Mouse (Mus musculus): ENCODE results near the gene Il17a.
"Not testable (repeated sequence)": the region's sequence is repeated elsewhere in the genome, so short reads cannot be mapped to it uniquely, and the experiment has no call there.

Gene Il17a

DNA sequence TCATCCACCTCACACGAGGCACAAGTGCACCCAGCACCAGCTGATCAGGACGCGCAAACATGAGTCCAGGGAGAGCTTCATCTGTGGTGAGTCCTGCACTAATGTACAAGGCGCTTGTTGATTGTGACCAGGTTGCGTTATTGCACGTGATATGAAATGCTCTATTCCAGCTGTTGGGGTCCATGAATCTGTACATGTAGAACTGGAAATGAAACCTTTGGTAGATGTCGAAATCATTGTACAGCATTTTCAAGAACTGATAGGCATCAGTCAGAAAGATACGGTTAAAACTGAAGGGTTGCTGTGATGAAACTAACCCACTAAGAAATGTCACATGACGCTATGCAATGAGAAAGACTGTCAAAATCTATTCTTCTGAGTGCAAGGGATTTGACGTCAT, at the start of gene Il17a:
Gene Il17a (plus strand): TSS at position 3 of the 400 bp plus-strand sequence.
- DNase-seq (ENCODE audit: low read depth, low spot score): no peak

DNA sequence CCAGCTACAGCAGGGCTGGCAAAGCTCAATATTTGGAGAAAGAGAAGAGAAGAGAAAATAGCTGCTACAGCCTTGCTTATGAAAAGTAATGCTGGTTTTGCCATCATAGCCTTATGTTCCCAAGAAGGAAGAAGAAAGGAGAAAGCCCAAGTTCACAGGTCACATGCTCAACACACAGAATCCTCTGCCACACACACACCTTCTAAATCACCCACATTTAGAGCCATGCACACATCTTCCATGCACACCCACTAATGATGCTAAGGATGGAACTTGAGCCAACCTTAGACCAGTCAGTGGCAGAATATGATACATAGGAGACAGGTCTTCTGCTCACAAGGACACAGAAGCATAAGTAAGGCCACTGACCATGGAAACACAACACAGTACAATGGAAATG, 47.9 kb upstream of the Il17a start:
- no peak for DNase-seq (ENCODE audit: low read depth, low spot score)

DNA sequence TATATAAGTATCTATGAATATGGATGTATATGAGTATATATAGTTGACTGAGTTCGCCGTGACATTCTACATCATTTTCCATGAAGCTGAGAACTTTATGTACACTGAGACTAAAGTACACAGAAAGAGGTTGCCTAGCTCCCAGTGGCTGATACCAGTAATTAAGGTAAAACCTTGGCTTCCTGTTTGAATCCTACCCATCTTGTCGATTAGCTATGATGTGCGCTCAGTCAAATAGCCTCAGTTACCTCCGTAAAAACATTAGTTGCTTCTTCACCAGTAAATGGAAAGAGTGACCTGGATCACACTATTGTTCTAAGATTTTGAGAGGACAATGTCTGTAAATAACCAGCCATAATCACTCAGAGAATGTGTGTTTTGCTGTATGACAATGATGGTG, 47.3 kb upstream of the Il17a start:
- no peak for DNase-seq (ENCODE audit: low read depth, low spot score)

DNA sequence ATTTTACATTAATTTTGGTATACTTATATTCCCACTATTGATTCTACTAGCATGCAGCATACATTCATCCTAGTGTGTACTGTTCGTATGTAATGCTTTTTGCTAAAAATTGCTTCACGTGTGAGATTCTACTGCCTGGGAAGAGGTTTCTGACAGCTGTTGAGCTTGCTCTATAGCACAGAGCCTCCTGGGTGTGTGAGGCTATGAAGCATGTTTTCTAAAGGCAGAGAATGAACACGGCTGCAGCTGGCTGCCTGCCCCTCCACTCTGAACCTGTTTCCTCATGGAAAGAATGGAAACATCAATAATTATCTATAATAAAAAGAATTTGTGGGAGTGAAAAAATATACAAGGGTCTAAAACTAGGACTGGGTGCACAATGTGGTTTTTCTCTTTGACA, 46.9 kb upstream of the Il17a start:
- DNase-seq (ENCODE audit: low read depth, low spot score): no peak

DNA sequence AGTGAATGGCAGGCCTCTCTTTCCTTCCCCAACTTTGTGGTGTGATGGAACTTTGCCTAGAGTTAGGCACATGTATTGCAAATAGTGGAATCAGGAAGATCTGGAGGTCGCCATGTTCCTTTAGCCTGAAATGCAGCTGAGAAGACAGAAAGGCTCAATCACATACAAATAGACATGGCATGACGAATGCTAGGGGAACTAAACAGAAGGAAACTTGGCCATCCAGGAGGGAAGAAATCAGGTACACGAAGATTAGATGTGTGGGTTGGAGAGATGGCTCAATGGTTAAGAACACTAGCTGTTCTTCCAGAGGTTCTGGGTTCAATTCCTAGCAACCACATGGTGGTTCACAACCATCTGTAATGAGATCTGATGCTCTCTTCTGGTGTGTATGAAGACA, 46.3 kb upstream of the Il17a start:
- no peak for DNase-seq (ENCODE audit: low read depth, low spot score)

DNA sequence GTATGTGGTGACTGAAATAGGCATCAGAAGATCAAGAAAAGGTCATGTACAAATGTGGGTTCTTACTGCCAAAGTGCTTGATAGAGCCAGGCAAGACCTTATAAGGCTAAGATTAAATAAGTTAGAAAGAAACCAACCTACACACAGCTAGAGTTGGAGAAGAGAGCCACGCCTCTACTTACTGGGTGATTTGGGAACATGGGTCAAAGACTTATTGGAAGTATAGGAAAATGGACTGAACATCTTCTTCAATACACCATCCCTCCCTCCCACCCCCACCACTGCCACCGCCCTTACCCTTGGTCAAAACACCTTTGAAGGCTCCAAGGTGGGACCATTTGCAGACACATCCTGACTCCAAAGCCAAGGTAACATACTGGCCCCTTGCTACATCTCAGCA, 45.3 kb upstream of the Il17a start:
- DNase-seq (ENCODE audit: low read depth, low spot score): no peak

DNA sequence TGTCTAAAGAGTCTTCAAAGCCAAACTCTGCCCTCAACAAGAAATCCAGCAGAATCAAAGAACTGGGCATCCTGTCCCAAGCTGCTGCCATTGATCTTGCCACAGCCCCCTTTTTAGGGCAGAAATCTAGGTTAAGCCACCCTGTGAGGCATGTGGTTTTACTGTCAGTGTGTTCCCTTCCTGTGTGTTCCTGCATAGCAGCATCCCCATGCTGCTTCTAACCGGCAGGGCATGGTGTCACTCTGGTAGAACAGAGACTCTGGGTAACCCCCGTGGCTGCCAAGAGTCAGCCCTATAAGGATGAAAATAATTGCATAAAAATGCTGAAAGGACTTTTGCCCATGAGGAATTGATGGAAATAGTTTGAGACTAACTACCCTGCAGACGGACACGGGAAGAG, 44.8 kb upstream of the Il17a start:
- no peak for DNase-seq (ENCODE audit: low read depth, low spot score)

DNA sequence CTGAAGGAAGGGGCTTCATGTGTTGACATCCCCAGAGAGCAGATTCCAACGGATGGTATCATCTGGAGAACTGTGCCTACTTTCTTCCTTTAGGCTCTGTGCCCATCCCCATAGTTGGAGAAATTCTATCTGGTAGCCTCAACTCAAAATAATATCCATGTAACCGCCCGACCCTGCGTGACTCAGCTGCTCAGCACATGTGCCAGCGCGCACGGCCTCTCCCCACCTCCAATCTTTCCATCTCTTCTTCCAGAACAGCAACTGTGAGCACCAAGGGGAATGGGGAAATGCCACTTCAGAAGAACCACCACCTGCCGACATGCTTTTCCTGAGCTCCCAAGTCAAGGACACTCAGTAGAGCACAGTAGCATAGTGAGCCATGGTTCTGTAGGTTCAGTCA, 39.4 kb upstream of the Il17a start:
- no peak for DNase-seq (ENCODE audit: low read depth, low spot score)

DNA sequence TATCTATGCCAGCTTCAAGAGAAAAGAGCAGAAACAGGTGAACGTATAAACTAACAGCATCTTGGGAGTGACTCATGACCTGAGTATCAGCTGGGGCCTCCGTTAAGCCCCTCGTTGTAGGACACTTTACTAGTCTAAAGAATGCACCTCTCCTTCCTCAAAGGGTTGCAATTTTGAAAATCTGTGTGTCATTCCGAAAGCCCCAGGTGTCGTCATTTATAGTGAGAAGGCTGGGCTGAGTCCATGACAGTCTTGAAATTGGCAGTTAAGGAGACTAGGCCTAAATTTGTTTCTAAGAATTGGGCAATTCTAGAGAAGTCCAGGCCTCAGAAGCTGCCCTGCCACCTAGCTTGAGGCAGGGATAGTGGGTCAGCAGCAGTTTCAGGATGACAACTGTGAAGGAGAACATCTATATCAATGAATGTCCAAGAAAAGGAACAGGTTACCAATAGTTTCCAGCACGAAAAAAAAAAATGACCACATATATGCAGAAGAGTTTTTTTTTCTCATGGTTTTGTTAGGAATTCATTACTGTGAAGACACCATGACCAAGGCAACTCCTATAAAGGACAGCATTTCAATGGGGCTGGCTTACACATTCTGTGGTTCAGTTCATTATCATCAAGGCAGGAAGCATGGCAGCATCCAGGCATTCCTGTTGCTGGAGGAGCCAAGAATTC, 36.9 kb upstream of the Il17a start:
- no peak for DNase-seq (ENCODE audit: low read depth, low spot score)

DNA sequence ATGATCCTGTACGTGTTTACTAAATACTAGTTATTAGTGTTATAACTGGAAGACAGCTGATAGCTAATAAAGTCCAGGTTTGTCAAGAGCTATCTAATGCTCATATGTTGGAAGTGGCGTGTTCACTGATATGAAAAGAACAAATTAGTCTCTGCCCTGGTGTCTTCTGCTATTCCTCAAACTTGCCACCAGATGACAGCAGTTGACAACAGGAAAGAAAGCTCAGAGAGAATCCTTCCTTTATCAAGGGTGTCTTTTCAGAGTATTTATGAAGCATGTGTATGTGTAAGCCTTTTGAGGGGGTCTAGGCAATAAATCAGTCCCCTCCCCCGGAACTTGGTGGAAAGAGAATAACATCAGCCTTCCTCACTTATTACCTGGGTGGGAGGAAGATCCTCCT, 30.7 kb upstream of the Il17a start:
- peak; percentile 4 for DNase-seq (ENCODE audit: low read depth, low spot score)

DNA sequence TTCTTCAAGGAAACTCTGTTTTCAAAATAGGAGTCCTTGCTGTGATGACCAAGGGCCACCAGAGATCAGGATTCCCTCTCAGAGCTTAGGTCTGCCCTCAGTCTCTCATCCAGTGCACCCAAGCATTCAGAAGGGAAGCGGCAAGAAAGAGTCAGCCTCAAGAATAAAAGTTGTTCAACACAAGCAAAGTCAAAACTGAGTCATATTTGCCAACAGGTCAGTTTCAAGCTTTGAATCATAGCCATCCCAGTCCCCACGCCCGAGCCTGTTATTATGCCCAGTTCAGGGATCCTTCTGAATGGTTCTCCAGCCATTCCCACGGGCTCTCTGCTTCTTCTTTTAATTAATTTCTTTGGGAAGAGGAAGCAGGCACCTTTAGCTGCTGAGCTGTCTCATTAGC, 5.9 kb downstream of the Il17a start:
- no peak for DNase-seq (ENCODE audit: low read depth, low spot score)

DNA sequence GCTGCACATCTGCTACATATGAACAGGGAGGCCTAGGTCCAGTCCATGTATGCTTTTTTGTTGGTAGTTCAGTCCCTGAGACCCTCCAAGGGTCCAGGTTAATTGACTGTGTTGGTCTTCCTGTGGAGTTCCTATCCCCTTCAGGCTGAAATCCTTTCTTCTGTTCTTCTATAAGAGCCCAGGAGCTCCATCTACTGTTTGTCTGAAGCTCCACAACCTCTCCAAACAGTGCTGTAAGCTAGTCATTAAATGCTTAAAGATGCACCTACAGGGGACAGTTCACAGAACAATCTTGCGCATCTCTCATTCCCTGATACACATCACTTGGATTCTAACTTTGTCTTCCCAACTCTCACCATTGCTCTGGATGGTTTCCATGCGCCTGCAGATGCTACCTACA, 7.8 kb downstream of the Il17a start:
- DNase-seq (ENCODE audit: low read depth, low spot score): no peak

DNA sequence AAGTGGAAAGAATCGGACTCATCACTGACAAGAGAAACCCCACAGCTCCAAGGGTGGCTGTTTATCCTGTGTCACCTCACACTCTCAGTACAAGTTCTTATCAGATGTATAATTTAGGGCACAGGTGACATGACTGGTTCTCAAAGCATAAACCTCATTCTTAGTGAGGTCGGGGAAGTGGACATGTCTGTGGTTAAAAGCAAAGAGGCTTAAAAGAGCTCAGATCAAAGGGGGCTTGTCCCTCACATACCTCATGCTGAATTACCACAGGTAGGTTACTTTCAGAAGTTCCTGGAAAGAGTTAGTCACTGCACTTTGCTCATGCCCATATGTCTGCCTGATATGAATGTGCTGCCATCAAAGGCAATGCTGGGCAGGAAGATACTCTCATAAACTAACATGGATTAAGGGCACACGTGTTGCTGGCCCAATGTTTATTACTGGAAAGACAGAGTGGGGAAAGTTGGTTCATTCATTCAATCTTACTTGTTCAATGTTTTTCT, 9.8 kb downstream of the Il17a start:
- no peak for DNase-seq (ENCODE audit: low read depth, low spot score)

DNA sequence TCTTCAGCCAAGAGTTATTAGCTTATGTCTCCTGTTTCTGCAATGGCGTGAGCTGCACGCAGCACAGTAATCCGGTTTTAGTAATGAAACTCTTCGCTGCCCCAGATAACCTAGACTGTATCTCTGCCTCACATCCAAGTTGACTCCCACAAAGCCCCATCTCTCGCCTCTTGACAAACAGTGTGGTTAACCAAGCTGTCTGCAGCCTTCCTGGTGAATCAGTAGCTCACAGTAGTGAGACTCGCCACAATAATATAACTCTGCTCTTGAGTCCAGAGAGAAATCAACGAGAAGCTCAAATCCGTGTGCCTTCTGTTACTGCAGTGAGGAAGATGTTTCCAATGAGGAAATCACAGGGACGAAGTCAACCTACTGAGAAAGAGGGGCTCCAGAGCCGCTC, 23.7 kb downstream of the Il17a start:
- DNase-seq (ENCODE audit: low read depth, low spot score): no peak

DNA sequence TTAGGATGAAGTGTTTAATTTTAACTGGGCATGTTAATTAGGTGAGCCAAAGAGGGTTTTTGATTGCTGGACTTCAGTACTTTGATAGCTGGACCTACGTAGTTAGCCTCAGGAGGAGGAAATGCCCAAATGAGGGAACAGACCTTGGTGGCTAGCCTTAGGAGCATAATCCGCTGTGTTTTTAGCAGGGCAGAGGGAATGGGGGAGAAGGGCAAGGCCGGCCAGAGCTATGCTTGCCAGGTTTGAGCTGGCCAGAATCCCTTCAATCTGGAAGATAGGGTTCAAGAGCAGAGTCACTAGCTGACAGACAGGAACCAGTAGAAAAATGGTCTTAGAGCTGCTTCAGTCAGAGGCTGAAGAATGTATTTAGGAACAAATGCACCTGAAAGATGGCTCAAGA, 26.9 kb downstream of the Il17a start:
- no peak for DNase-seq (ENCODE audit: low read depth, low spot score)

DNA sequence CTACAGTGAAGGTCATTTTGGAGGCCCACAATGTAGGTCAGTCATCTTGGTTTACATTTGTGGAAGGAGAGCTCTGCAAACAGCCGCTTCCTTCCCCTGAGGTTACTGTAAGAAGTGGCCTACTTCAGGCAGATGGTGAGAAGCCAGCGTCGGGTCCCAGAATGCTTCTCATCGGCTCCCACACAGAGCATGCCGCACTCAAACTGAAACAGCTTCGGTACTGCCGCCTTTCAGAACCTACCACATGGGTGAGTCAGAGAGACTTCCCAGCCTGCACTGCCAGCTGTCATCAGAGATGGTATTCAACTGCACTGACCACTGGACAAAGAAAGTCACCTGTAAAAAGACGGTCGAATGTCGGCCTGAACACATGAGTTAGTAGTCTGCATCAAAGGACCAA, 29.1 kb downstream of the Il17a start:
- no peak for DNase-seq (ENCODE audit: low read depth, low spot score)

DNA sequence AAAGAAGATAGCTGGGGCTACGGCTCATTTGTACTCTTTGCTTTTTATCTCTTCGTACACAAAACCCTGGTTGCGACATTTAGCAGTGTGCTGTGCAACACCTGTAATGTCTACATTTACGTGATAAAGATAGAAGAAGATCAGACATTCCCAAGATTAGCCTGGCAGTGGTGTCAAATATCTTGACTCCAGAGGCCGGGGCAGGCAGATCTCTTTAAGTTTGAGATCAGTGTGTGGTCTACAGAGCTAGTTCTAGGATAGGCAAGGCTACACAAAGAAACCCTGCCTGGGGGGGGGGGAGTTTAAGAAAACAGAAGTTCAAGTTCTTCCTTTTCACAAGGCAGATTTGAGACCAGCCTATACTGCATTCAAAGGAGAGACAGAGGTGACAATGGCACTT, 29.6 kb downstream of the Il17a start:
- DNase-seq (ENCODE audit: low read depth, low spot score): no peak

DNA sequence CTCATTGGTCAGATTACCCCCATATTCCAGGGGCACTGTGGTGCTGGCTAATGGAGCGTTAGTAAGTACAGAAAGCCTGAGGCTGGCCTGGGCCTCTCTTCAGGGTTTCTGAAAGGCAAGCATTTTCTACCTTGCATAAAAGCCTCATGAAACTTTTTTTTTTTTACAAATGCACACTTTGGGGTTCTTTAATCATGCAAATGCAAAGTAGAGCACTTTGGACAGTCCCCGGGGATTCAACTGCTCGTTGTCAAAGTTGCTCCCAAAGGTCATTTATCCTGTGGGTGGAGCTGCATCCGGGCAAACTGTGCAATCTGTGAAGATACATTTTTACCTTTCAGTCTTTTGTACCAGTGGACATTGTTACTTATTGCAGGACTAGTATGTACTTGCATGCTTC, 30.7 kb downstream of the Il17a start:
- DNase-seq (ENCODE audit: low read depth, low spot score): no peak

DNA sequence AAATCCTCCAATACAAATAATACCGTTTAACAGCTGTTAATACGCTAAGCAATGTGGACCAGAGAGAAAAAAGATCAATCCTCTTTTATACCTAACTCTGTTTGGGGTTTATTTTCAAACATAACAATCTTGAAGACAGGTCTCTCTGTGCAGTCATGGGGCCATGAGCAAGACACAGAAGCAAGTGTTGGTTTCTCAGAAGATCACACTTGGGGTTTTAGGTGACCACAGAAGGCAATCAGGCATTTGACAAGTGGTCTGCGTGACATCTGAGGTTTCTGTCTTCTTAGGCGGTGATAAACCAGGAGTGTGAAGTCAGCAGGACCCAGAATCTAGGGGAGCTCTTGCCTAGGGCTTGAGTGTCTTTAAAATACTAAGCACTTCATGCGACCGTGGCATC, 35.8 kb downstream of the Il17a start:
- no peak for DNase-seq (ENCODE audit: low read depth, low spot score)

DNA sequence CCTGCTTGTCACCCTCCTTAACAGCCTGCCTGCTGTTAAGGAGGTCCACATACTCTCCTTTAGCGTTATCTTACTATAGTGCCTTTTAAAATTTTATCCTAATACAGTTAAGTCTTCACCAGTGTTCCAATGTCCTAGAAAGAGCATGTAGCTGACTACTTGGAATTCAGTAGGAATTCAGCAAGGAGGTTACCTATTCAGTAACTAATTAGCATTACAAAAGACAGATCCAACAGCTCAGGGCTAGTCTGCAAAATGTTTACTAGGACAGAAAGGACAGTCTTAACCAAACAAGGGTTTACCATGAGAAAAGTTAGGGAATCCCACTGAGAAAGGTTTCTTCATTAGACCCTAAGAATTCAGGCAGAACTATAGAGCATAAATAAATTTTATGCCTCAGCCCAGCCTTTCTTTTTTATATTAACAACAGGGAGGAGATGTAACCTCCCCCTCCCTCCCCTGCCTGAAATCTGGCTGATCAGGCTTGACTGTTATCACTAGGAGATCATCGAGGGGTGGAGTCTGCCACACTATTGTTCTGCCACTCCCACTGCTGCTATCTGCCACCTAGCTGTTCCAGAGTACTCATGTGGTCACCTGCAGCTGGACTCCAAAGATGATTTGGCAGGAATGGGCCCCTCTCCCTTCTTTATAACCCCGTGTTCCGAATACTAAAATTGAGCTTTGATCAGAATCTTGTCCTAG, 43.5 kb downstream of the Il17a start:
- DNase-seq (ENCODE audit: low read depth, low spot score): not testable (repeated sequence)

DNA sequence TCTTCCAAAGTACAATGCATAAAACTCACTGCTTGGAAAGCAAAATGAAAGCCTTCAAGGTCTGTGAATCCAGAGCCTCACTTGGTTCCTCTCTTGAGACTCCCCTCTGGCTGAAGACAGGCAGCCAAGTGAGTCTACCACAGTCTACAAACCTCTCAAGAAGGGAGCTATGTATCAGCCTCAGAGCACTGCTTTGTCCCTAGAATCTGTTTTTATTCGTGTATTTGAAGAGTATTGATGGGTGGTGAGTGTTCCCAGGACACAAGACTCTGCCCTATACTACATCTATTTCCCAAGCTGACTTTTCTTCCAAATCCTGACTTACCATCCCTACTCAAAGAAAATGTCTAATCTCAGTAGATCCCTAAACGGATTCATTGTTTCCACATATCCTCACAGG, 47.7 kb downstream of the Il17a start:
- no peak for DNase-seq (ENCODE audit: low read depth, low spot score)
